Mouse (Mus musculus) adrenal gland, postnatal 10 days (tissue): ENCODE measurements around the gene Prps2. TPM values are rescaled to one million over a fixed set of nuclear protein-coding genes. Genes with fewer than 3 reads are reported as not detected.
"Not testable (repeated sequence)": the region's sequence is repeated elsewhere in the genome, so short reads cannot be mapped to it uniquely, and the experiment has no call there.

Experiments
- DNase-seq: peaks from one replicate; pipeline ENCODE4 v3.0.0; 2021; ENCODE audit warnings: mixed read lengths
- total RNA-seq, 2 experiments: library from RNA; stranded (reverse); gene quantifications; 2 replicates each; pipeline ENCODE4 v1.2.3; 2021

Gene Prps2
- total RNA-seq, 2 experiments from 2014 or later, result 19.3 to 22.5 TPM

GRCm38 (mm10) chrX:167323742-167324141 is 58.8 kb downstream of the Prps2 start:
- no peak for DNase-seq

GRCm38 (mm10) chrX:167321233-167321806 is 61.2 kb downstream of the Prps2 start:
- no peak for DNase-seq

- DNase-seq, result no peak
Observed at GRCm38 (mm10) chrX:167318819-167319396, 63.6 kb downstream of the Prps2 start.

- DNase-seq, result no peak
Observed at GRCm38 (mm10) chrX:167315766-167316165, 66.8 kb downstream of the Prps2 start.

GRCm38 (mm10) chrX:167315093-167315726 is 67.3 kb downstream of the Prps2 start:
- DNase-seq, result no peak

GRCm38 (mm10) chrX:167302061-167302460 is 80.5 kb downstream of the Prps2 start:
- not testable (repeated sequence) for DNase-seq

Other genes with a start within 250 kb of the Prps2 start
- gene Tmsb4x, start 173.4 kb downstream of the Prps2 start, total RNA-seq, result 100 to 1,000 TPM; 687 to 755 TPM
- 1 to 10 TPM; 1.4 to 1.5 TPM for gene Tlr8, start 118.4 kb downstream of the Prps2 start, total RNA-seq
- gene Tlr7, start 52.2 kb downstream of the Prps2 start, total RNA-seq, result 1 to 10 TPM; 2.2 to 2.6 TPM